Mouse (Mus musculus): Measurements from ENCODE around the gene Rtp2. TPM values are rescaled to one million over a fixed set of nuclear protein-coding genes. Genes with fewer than 3 reads are reported as not detected.

The Rtp2 gene
- not detected in 2 replicates for polyA plus RNA-seq (2014; fragmentation: Nextera tagmentation; extraction: Ambion mirVana)

DNA sequence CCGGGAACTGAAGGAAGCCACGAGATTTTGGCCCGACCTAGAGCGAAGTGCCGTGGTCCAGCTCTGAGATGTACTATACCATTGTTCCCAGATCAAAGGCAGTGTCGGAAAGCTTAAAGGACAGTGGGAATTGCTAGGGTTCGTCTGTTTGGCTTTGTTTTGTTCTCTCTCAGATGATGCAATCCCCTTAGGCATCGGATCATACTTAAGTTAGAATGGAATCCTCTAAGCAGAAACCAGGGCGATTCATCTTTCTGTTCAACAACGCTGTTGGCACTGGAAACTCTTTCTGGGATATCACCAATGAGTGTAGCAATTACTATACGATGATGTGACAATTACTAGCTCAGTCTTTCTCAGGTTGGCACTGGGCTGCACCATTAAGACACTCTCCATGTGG is at the start of gene Rtp2:
Gene Rtp2 (minus strand): TSS at position 101 of the 400 bp plus-strand sequence.
- H3K4me2 ChIP-seq (ENCODE audit: low read depth, severe bottlenecking): no peak within 1 kb of the TSS
- no peak within 1 kb of the TSS for H3K27ac ChIP-seq (replicated peaks; ENCODE audit: low read depth, low read length)
- H3K4me3 ChIP-seq (ENCODE audit: low read depth, low read length): no peak within 1 kb of the TSS
- no peaks in the 10 kb centered on the region for H3K36me3 ChIP-seq (ENCODE audit: control insufficient read depth, insufficient read depth, low read length)
- H3K9ac ChIP-seq (ENCODE audit: low read length): no peak within 1 kb of the TSS
- no peaks in the 10 kb centered on the region for H3K4me1 ChIP-seq (ENCODE audit: control insufficient read depth, insufficient read depth, low read length)
- H3K27me3 ChIP-seq (ENCODE audit: control insufficient read depth, insufficient read depth, low read length): no peaks in the 10 kb centered on the region
- 86% methylated on average over 11 of the region's 11 CpGs for WGBS
- ATAC-seq (ENCODE audit: insufficient number of reproducible peaks, low FRiP score, low TSS enrichment, low read depth) (no peak), DNase-seq (ENCODE audit: low spot score) (no peak)
- H3K9me3 ChIP-seq (ENCODE audit: control insufficient read depth, low read length): no peaks in the 10 kb centered on the region

DNA sequence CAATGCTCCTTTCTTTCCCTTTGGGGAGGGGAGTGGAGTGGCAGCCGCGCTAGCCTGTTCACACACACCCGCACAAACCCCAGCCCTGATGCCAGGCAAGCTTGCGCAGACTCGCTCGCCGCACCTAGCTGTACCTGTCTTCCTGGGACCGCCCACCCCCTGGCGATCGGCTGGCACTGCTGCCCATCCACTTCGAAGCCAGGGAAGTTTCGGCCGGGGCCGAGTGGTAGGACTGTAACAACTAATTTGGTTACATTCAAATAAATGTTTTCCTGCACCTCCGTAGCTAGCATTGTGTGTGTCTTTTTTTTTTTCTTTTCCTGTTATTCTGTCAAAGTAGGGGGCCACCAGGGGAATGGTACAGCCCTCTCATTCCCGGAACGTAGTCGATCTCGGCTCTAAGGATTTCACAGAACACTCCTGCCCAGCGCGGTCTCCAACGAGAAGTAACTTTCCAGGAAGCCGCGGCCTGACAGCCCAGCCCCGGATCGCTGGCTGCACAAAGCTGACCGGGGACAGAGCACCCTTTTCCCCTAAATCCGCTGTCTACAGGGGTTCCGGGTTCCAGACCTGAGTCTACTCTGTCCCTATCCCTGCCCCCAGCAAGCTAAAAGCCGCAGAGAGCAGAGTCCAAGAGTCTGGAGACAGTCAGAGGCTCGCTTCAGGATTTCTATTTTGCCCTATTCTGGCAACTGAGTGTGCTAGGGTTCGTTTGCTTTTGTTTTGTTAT is 49.0 kb upstream of the Rtp2 start:
- Histone ChIP-seq H3K9me3 (ENCODE audit: control insufficient read depth, low read length) (no peaks in the 10 kb centered on the region), H3K27ac (replicated peaks; ENCODE audit: low read depth, low read length) (no peak overlapping the region), H3K36me3 (ENCODE audit: control insufficient read depth, insufficient read depth, low read length) (no peaks in the 10 kb centered on the region), H3K4me3 (ENCODE audit: low read depth, low read length) (peak overlapping the region; percentile 29), H3K27me3 (ENCODE audit: control insufficient read depth, insufficient read depth, low read length) (peaks cover 30% of the 10 kb centered on the region), H3K4me2 (ENCODE audit: low read depth, severe bottlenecking) (peak overlapping the region; percentile 77), H3K4me1 (ENCODE audit: control insufficient read depth, insufficient read depth, low read length) (0 out of 2 replicates have a peak, but pooled peaks cover 3% of the 10 kb centered on the region), H3K9ac (ENCODE audit: low read length) (peak overlapping the region; percentile 17; the same call in 1 of the 2 replicates)
- WGBS: 2% methylated on average over 32 of the region's 32 CpGs
- DNase-seq (ENCODE audit: low spot score): peak; percentile 64
- no peak for ATAC-seq (ENCODE audit: insufficient number of reproducible peaks, low FRiP score, low TSS enrichment, low read depth)

DNA sequence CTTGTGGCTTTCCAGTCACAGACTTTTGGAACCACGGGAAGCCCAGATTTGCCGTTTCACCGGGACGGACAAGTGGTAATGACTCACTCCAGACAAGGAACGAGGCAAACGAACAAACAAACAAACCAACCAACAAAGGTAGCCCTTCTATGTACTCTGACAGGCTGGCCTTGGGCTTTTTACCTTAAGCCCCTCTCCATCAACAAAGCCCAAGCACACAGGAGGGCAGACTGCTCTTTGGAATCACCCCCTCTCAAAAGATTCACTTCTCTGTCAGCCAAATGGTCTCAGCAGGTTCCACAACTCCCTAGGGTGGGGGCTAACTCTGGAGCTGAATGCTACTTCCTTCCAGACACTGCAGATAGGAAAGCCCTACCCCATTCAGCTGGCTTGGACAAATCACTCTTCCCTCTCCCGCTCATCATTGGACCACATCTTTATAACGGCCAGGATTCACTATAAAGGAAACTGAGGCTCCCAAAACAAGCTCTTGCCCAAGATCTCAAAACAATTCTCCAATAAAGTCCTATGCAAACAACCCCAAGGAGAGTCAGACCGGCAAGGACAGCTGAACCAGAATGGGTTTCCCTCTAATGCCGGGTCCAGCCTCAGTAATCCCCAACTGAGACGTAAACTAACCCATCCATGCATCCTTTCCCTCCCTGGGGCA is 48.1 kb upstream of the Rtp2 start:
- Histone ChIP-seq H3K27me3 (ENCODE audit: control insufficient read depth, insufficient read depth, low read length) (peaks cover 25% of the 10 kb centered on the region), H3K27ac (replicated peaks; ENCODE audit: low read depth, low read length) (no peak overlapping the region), H3K9me3 (ENCODE audit: control insufficient read depth, low read length) (no peaks in the 10 kb centered on the region), H3K36me3 (ENCODE audit: control insufficient read depth, insufficient read depth, low read length) (no peaks in the 10 kb centered on the region), H3K4me2 (ENCODE audit: low read depth, severe bottlenecking) (peak overlapping the region; percentile 77; the same call in 1 of the 2 replicates), H3K4me1 (ENCODE audit: control insufficient read depth, insufficient read depth, low read length) (0 out of 2 replicates have a peak, but pooled peaks cover 2% of the 10 kb centered on the region), H3K4me3 (ENCODE audit: low read depth, low read length) (peak overlapping the region; percentile 29), H3K9ac (ENCODE audit: low read length) (peak overlapping the region; percentile 17; the same call in 1 of the 2 replicates)
- peak; percentile 38 for DNase-seq (ENCODE audit: low spot score)
- 13% methylated on average over 11 of the region's 11 CpGs for WGBS
- ATAC-seq (ENCODE audit: insufficient number of reproducible peaks, low FRiP score, low TSS enrichment, low read depth): no peak

- H3K4me2 ChIP-seq (ENCODE audit: low read depth, severe bottlenecking): no peak overlapping the region
- no peak overlapping the region for H3K9ac ChIP-seq (ENCODE audit: low read length)
- no peak overlapping the region for H3K4me3 ChIP-seq (ENCODE audit: low read depth, low read length)
- H3K4me1 ChIP-seq (ENCODE audit: control insufficient read depth, insufficient read depth, low read length): 0 out of 2 replicates have a peak, but pooled peaks cover 1% of the 10 kb centered on the region
- no peak for ATAC-seq (ENCODE audit: insufficient number of reproducible peaks, low FRiP score, low TSS enrichment, low read depth)
- no peaks in the 10 kb centered on the region for H3K36me3 ChIP-seq (ENCODE audit: control insufficient read depth, insufficient read depth, low read length)
- 87% methylated on average over 9 of the region's 9 CpGs for WGBS
- no peak overlapping the region for H3K27ac ChIP-seq (replicated peaks; ENCODE audit: low read depth, low read length)
- H3K9me3 ChIP-seq (ENCODE audit: control insufficient read depth, low read length): no peaks in the 10 kb centered on the region
- H3K27me3 ChIP-seq (ENCODE audit: control insufficient read depth, insufficient read depth, low read length): peaks cover 22% of the 10 kb centered on the region
- DNase-seq (ENCODE audit: low spot score): no peak
These were observed 47.3 kb upstream of the Rtp2 start for GRCm38 (mm10) chr16:23979446-23979845.

GRCm38 (mm10) chr16:23978495-23978894 is 46.3 kb upstream of the Rtp2 start:
- DNase-seq (ENCODE audit: low spot score) (no peak), ATAC-seq (ENCODE audit: insufficient number of reproducible peaks, low FRiP score, low TSS enrichment, low read depth) (no peak)
- no peak overlapping the region for H3K4me2 ChIP-seq (ENCODE audit: low read depth, severe bottlenecking)
- 82% methylated on average over 4 of the region's 4 CpGs for WGBS
- H3K9ac ChIP-seq (ENCODE audit: low read length): no peak overlapping the region
- H3K27me3 ChIP-seq (ENCODE audit: control insufficient read depth, insufficient read depth, low read length): peaks cover 22% of the 10 kb centered on the region
- no peak overlapping the region for H3K27ac ChIP-seq (replicated peaks; ENCODE audit: low read depth, low read length)
- H3K4me3 ChIP-seq (ENCODE audit: low read depth, low read length): no peak overlapping the region
- H3K9me3 ChIP-seq (ENCODE audit: control insufficient read depth, low read length): no peaks in the 10 kb centered on the region
- no peaks in the 10 kb centered on the region for H3K4me1 ChIP-seq (ENCODE audit: control insufficient read depth, insufficient read depth, low read length)
- H3K36me3 ChIP-seq (ENCODE audit: control insufficient read depth, insufficient read depth, low read length): no peaks in the 10 kb centered on the region

DNA sequence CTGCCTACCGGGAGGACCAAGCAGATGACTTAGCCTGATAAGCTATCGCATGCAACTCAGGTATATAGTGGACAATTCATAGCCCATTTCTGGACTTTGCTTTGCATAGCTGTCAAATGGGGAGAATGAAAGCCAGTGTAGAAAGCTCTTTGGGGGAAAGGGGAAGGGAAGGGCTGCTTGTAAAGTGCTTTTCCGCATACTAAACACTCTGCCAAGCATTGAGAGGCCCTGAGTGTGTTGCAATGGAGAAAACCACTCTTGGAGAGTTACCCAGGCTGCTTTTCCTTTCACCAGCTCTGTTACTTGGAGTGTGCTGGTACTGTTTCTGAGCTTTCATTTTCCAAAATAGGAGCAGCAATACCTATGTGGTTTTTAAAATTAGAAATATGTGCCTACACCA is 45.5 kb upstream of the Rtp2 start:
- no peaks in the 10 kb centered on the region for H3K4me1 ChIP-seq (ENCODE audit: control insufficient read depth, insufficient read depth, low read length)
- H3K27ac ChIP-seq (replicated peaks; ENCODE audit: low read depth, low read length): no peak overlapping the region
- H3K27me3 ChIP-seq (ENCODE audit: control insufficient read depth, insufficient read depth, low read length): peaks cover 22% of the 10 kb centered on the region
- H3K9me3 ChIP-seq (ENCODE audit: control insufficient read depth, low read length): no peaks in the 10 kb centered on the region
- no peak overlapping the region for H3K9ac ChIP-seq (ENCODE audit: low read length)
- DNase-seq (ENCODE audit: low spot score): no peak
- no peak overlapping the region for H3K4me2 ChIP-seq (ENCODE audit: low read depth, severe bottlenecking)
- WGBS: 83% methylated on average over 3 of the region's 3 CpGs
- ATAC-seq (ENCODE audit: insufficient number of reproducible peaks, low FRiP score, low TSS enrichment, low read depth): no peak
- no peak overlapping the region for H3K4me3 ChIP-seq (ENCODE audit: low read depth, low read length)
- H3K36me3 ChIP-seq (ENCODE audit: control insufficient read depth, insufficient read depth, low read length): no peaks in the 10 kb centered on the region

- 87% methylated on average over 2 of the region's 2 CpGs for WGBS
- Histone ChIP-seq H3K9me3 (ENCODE audit: control insufficient read depth, low read length) (no peaks in the 10 kb centered on the region), H3K4me3 (ENCODE audit: low read depth, low read length) (no peak overlapping the region), H3K36me3 (ENCODE audit: control insufficient read depth, insufficient read depth, low read length) (no peaks in the 10 kb centered on the region), H3K4me1 (ENCODE audit: control insufficient read depth, insufficient read depth, low read length) (no peaks in the 10 kb centered on the region), H3K9ac (ENCODE audit: low read length) (no peak overlapping the region), H3K4me2 (ENCODE audit: low read depth, severe bottlenecking) (no peak overlapping the region), H3K27ac (replicated peaks; ENCODE audit: low read depth, low read length) (no peak overlapping the region), H3K27me3 (ENCODE audit: control insufficient read depth, insufficient read depth, low read length) (peaks cover 16% of the 10 kb centered on the region)
- no peak for ATAC-seq (ENCODE audit: insufficient number of reproducible peaks, low FRiP score, low TSS enrichment, low read depth)
- DNase-seq (ENCODE audit: low spot score): no peak
These were observed 44.0 kb upstream of the Rtp2 start for GRCm38 (mm10) chr16:23976196-23976595.

DNA sequence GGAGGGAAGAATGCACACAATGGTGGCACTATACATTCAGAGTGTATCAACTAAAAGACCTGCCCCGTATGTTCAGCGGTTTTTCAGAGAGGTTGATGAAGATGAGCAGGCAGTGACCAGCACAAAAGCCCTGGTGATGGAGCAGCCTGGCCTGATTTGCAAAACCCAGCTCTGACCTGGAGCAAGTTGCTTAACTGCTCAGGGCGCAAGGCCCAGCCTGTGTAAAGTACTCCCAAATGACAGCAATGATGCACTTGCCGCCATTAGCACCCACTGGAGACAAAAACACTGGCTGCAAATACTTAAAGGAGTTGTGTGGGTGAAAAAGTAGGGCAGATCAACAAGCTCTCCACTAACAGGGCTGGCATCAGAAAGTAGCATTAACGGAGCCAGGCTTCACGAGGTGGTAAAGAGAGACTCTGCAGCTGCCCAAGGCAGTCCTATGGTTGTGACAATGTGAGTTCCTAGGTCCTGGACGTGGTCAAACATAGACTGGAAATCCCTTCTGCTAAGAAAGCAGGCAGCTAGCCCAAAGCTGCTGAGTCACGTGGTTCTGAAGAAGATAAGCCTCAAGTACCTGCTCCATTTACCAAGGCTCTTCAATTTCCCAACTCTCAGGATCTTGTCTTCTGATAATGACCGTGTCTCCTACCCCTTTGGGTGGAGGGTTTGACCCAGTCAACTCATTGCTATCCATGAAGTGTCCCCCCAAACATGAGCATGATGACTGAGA is 41.6 kb upstream of the Rtp2 start:
- DNase-seq (ENCODE audit: low spot score) (no peak), ATAC-seq (ENCODE audit: insufficient number of reproducible peaks, low FRiP score, low TSS enrichment, low read depth) (no peak)
- H3K9me3 ChIP-seq (ENCODE audit: control insufficient read depth, low read length): no peaks in the 10 kb centered on the region
- no peaks in the 10 kb centered on the region for H3K4me1 ChIP-seq (ENCODE audit: control insufficient read depth, insufficient read depth, low read length)
- no peaks in the 10 kb centered on the region for H3K27me3 ChIP-seq (ENCODE audit: control insufficient read depth, insufficient read depth, low read length)
- no peak overlapping the region for H3K4me3 ChIP-seq (ENCODE audit: low read depth, low read length)
- 89% methylated on average over 9 of the region's 9 CpGs for WGBS
- H3K4me2 ChIP-seq (ENCODE audit: low read depth, severe bottlenecking): no peak overlapping the region
- H3K27ac ChIP-seq (replicated peaks; ENCODE audit: low read depth, low read length): no peak overlapping the region
- H3K36me3 ChIP-seq (ENCODE audit: control insufficient read depth, insufficient read depth, low read length): no peaks in the 10 kb centered on the region
- H3K9ac ChIP-seq (ENCODE audit: low read length): no peak overlapping the region

Measured in limb, embryonic 11.5 days (tissue).